Mouse (Mus musculus) lung, embryonic 14.5 days (tissue): ENCODE measurements around the gene Gm37240. TPM values are rescaled to one million over a fixed set of nuclear protein-coding genes. Genes with fewer than 3 reads are reported as not detected.

ENCODE experiments used
- ATAC-seq: fragments of 200-750 bp; cut with Nextera tagmentation; 2 replicates; pipeline ENCODE4 v1.8.0; 2017; ENCODE audit warnings: mild to moderate bottlenecking, moderate TSS enrichment, moderate library complexity; ENCODE audit not compliant: insufficient read depth
- DNase-seq: peaks from one replicate; pipeline ENCODE4 v3.0.0-alpha.2; 2015
- H3K27ac ChIP-seq: fragments of 300-500 bp; sonication (generic); 2 replicates; pipeline ENCODE4 v1.5.1; 2014; ENCODE audit warnings: low read depth, mild to moderate bottlenecking, moderate library complexity
- H3K27me3 ChIP-seq: fragments of 300-500 bp; sonication (generic); 2 replicates; pipeline ENCODE4 v1.6.1; 2014; ENCODE audit warnings: low read length, control low read depth; ENCODE audit not compliant: insufficient read depth
- H3K36me3 ChIP-seq: fragments of 300-500 bp; sonication (generic); 2 replicates; pipeline ENCODE4 v1.6.1; 2014; ENCODE audit warnings: control low read depth; ENCODE audit not compliant: insufficient read depth
- H3K4me1 ChIP-seq: fragments of 300-500 bp; sonication (generic); 2 replicates; pipeline ENCODE4 v1.6.1; 2014; ENCODE audit warnings: antibody characterized with exemption, control low read depth; ENCODE audit not compliant: insufficient read depth
- H3K4me2 ChIP-seq: fragments of 300-500 bp; sonication (generic); 2 replicates; pipeline ENCODE4 v1.6.1; 2014; ENCODE audit warnings: mild to moderate bottlenecking
- H3K4me3 ChIP-seq: fragments of 300-500 bp; sonication (generic); 2 replicates; pipeline ENCODE4 v1.5.1; 2014; ENCODE audit warnings: low read depth, low read length
- H3K9ac ChIP-seq: fragments of 300-500 bp; sonication (generic); 2 replicates; pipeline ENCODE4 v1.6.1; 2014
- H3K9me3 ChIP-seq: fragments of 300-500 bp; sonication (generic); 2 replicates; pipeline ENCODE4 v1.6.1; 2016; ENCODE audit warnings: low read depth, low read length, control low read depth
- CTCF ChIP-seq: IDR thresholded peaks from 2 replicates; pipeline ENCODE4 v1.5.1; 2016; ENCODE audit warnings: antibody characterized with exemption, low read depth
- WGBS: fragments of 180-500 bp; shearing (Covaris S2); extraction: QIAGEN DNeasy Blood & Tissue Kit; methylation state at CpG from one replicate; pipeline ENCODE4 v1.1.7; 2014; 5-methylcytosine and 5-hydroxymethylcytosine counted together
- polyA plus RNA-seq: library from polyadenylated mRNA; unstranded; fragments of >200 nt; fragmentation: Nextera tagmentation; extraction: Ambion mirVana; gene quantifications from 2 replicates; pipeline ENCODE4 v1.2.1, GENCODE M21; 2014

Gm37240 gene
- polyA plus RNA-seq, 1 experiment from 2014 or later: 4.5 TPM

- 25% methylated on average over 13 of the region's 13 CpGs for WGBS
- Histone ChIP-seq H3K4me2 (peak overlapping the region; percentile 32), H3K27me3 (0 out of 2 replicates have a peak, but pooled peaks cover 4% of the 10 kb centered on the region), H3K4me1 (peaks cover 4% of the 10 kb centered on the region), H3K4me3 (no peak overlapping the region), H3K9ac (no peak overlapping the region), H3K36me3 (no peaks in the 10 kb centered on the region), H3K9me3 (no peaks in the 10 kb centered on the region), H3K27ac (0 out of 2 replicates have a peak overlapping the region, but pooled peaks have one; percentile 68)
- peak; percentile 90 for ATAC-seq
- DNase-seq: peak; percentile 86
- TF ChIP-seq CTCF: no peak
These were observed 1142.6 kb downstream of the Gm37240 start for GRCm38 (mm10) chr3:84744707-84745106.

- H3K4me2 ChIP-seq: no peak overlapping the region
- H3K9ac ChIP-seq: no peak overlapping the region
- no peak for DNase-seq
- no peaks in the 10 kb centered on the region for H3K9me3 ChIP-seq
- no peak for TF ChIP-seq CTCF
- H3K27ac ChIP-seq: no peak overlapping the region
- peaks cover 3% of the 10 kb centered on the region for H3K4me1 ChIP-seq
- no peak for ATAC-seq
- 34% methylated on average over 10 of the region's 10 CpGs for WGBS
- no peak overlapping the region for H3K4me3 ChIP-seq
- no peaks in the 10 kb centered on the region for H3K36me3 ChIP-seq
- H3K27me3 ChIP-seq: no peaks in the 10 kb centered on the region
These were observed 1147.2 kb downstream of the Gm37240 start for GRCm38 (mm10) chr3:84740050-84740596.

GRCm38 (mm10) chr3:84737137-84737536 is 1150.2 kb downstream of the Gm37240 start:
- H3K36me3 ChIP-seq: no peaks in the 10 kb centered on the region
- H3K4me3 ChIP-seq: no peak overlapping the region
- no peaks in the 10 kb centered on the region for H3K9me3 ChIP-seq
- ATAC-seq: no peak
- H3K27ac ChIP-seq: no peak overlapping the region
- TF ChIP-seq CTCF: no peak
- peaks cover 8% of the 10 kb centered on the region; the same call in 1 of the 2 replicates for H3K4me1 ChIP-seq
- no peak overlapping the region for H3K9ac ChIP-seq
- WGBS: 81% methylated on average over 3 of the region's 3 CpGs
- peaks cover 4% of the 10 kb centered on the region; the same call in 1 of the 2 replicates for H3K27me3 ChIP-seq
- no peak overlapping the region for H3K4me2 ChIP-seq
- DNase-seq: no peak

GRCm38 (mm10) chr3:84735716-84736115 is 1151.6 kb downstream of the Gm37240 start:
- peaks cover 9% of the 10 kb centered on the region; the same call in 1 of the 2 replicates for H3K4me1 ChIP-seq
- H3K27me3 ChIP-seq: peaks cover 4% of the 10 kb centered on the region; the same call in 1 of the 2 replicates
- H3K4me2 ChIP-seq: no peak overlapping the region
- no peak overlapping the region for H3K27ac ChIP-seq
- H3K36me3 ChIP-seq: no peaks in the 10 kb centered on the region
- H3K4me3 ChIP-seq: no peak overlapping the region
- TF ChIP-seq CTCF: no peak
- WGBS: 70% methylated on average over 10 of the region's 10 CpGs
- DNase-seq (no peak), ATAC-seq (no peak)
- H3K9ac ChIP-seq: no peak overlapping the region
- H3K9me3 ChIP-seq: no peaks in the 10 kb centered on the region

- peaks cover 9% of the 10 kb centered on the region; the same call in 1 of the 2 replicates for H3K4me1 ChIP-seq
These were observed 1154.8 kb downstream of the Gm37240 start for GRCm38 (mm10) chr3:84732516-84732915.

GRCm38 (mm10) chr3:84732016-84732502 is 1155.3 kb downstream of the Gm37240 start:
- WGBS: 6% methylated on average over 20 of the region's 20 CpGs
- H3K4me3 ChIP-seq: peak overlapping the region; percentile 20
- peak overlapping the region; percentile 59 for H3K4me2 ChIP-seq
- no peaks in the 10 kb centered on the region for H3K9me3 ChIP-seq
- TF ChIP-seq CTCF: no peak
- ATAC-seq: no peak
- no peak overlapping the region for H3K27ac ChIP-seq
- H3K27me3 ChIP-seq: peaks cover 4% of the 10 kb centered on the region; the same call in 1 of the 2 replicates
- H3K36me3 ChIP-seq: no peaks in the 10 kb centered on the region
- DNase-seq: peak; percentile 23
- no peak overlapping the region; the same call in 1 of the 2 replicates for H3K9ac ChIP-seq
- peaks cover 9% of the 10 kb centered on the region; the same call in 1 of the 2 replicates for H3K4me1 ChIP-seq

More at GRCm38 (mm10) chr3:84732516-84732915, 1154.8 kb downstream of the Gm37240 start:
- Histone ChIP-seq H3K27me3 (peaks cover 4% of the 10 kb centered on the region; the same call in 1 of the 2 replicates), H3K4me2 (peak overlapping the region; percentile 59), H3K4me3 (peak overlapping the region; percentile 20; the same call in 1 of the 2 replicates), H3K9ac (no peak overlapping the region), H3K27ac (no peak overlapping the region), H3K36me3 (no peaks in the 10 kb centered on the region), H3K9me3 (no peaks in the 10 kb centered on the region)
- 14% methylated on average over 6 of the region's 6 CpGs for WGBS
- no peak for TF ChIP-seq CTCF
- DNase-seq (no peak), ATAC-seq (no peak)

- WGBS: 14% methylated on average over 9 of the region's 9 CpGs
- H3K4me3 ChIP-seq: peak overlapping the region; percentile 20
- DNase-seq: peak; percentile 16
These were observed 1155.8 kb downstream of the Gm37240 start for GRCm38 (mm10) chr3:84731403-84732015.

More at GRCm38 (mm10) chr3:84731403-84732015, 1155.8 kb downstream of the Gm37240 start:
- Histone ChIP-seq H3K9ac (no peak overlapping the region; the same call in 1 of the 2 replicates), H3K4me2 (peak overlapping the region; percentile 59), H3K27me3 (peaks cover 4% of the 10 kb centered on the region; the same call in 1 of the 2 replicates), H3K4me1 (peaks cover 9% of the 10 kb centered on the region; the same call in 1 of the 2 replicates), H3K9me3 (no peaks in the 10 kb centered on the region), H3K27ac (no peak overlapping the region), H3K36me3 (no peaks in the 10 kb centered on the region)
- ATAC-seq: no peak
- TF ChIP-seq CTCF: no peak
